Mouse (Mus musculus) heart, embryonic 10.5 days (tissue): ENCODE measurements at regions not wholly inside any gene's neighbourhood (a gene's known extent, or its start where the extent isn't known, plus 50 kb on each side); places are given as distances from the start of the nearest gene placed in this dataset.
"Not testable (repeated sequence)": the region's sequence is repeated elsewhere in the genome, so short reads cannot be mapped to it uniquely, and the experiment has no call there.

Source experiments
- DNase-seq: peaks from one replicate; pipeline ENCODE4 v3.0.0-alpha.2; 2017; ENCODE audit warnings: low spot score
- H3K27ac ChIP-seq: fragments of 300-500 bp; sonication (generic); 2 replicates; pipeline ENCODE4 v1.5.1; 2016; ENCODE audit warnings: mild to moderate bottlenecking
- H3K27me3 ChIP-seq: fragments of 300-500 bp; sonication (generic); 2 replicates; pipeline ENCODE4 v1.6.1; 2016; ENCODE audit warnings: mild to moderate bottlenecking; ENCODE audit not compliant: poor library complexity, insufficient read depth, severe bottlenecking
- H3K36me3 ChIP-seq: fragments of 300-500 bp; sonication (generic); 2 replicates; pipeline ENCODE4 v1.6.1; 2016; ENCODE audit warnings: mild to moderate bottlenecking, moderate library complexity
- H3K4me1 ChIP-seq: fragments of 300-500 bp; sonication (generic); 2 replicates; pipeline ENCODE4 v1.6.1; 2016; ENCODE audit warnings: mild to moderate bottlenecking
- H3K4me3 ChIP-seq: fragments of 300-500 bp; sonication (generic); 2 replicates; pipeline ENCODE4 v1.5.1; 2016; ENCODE audit warnings: mild to moderate bottlenecking, moderate library complexity
- H3K9me3 ChIP-seq: fragments of 300-500 bp; sonication (generic); 2 replicates; pipeline ENCODE4 v1.6.1; 2016; ENCODE audit warnings: mild to moderate bottlenecking, moderate library complexity
- WGBS: fragments of 180-500 bp; shearing (Covaris S2); methylation state at CpG from one replicate; pipeline ENCODE4 v1.1.7; 2016; 5-methylcytosine and 5-hydroxymethylcytosine counted together

- not testable (repeated sequence) for H3K9me3 ChIP-seq, H3K27ac ChIP-seq, H3K36me3 ChIP-seq, H3K4me1 ChIP-seq, H3K4me3 ChIP-seq, H3K27me3 ChIP-seq
- DNase-seq: peak; percentile 52
- WGBS: 86% methylated on average over 7 of the region's 7 CpGs
Observed at GRCm38 (mm10) chrX:46816212-46816611, 487.4 kb downstream of the Actrt1 start.
